Mouse (Mus musculus): ENCODE measurements around the gene Kcnh5.

Kcnh5 gene

GRCm38 (mm10) chr12:75176691-75177645 is at the start of gene Kcnh5:
Gene Kcnh5, minus strand, starts transcription at chr12:75177332.
- DNase-seq (ENCODE audit: low spot score), result no peak

DNA sequence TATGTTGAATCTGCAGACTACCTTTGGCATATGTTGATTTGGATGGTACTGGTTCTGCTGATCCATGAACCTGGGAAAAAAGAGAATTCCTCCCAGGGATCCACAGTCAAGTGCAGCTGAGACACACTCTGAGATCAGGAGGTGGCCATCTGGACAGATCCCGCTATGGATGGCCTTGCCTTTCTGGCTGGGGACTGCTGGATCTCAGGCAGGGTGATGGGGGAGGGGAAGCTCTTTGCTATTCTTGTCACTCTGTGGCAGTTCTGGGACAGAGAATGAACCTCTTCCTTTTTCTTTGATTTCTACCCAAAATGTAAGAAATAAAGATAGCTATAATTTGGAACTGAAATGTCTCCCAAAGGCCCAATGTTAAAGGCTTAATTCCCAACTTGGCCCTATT is 46.8 kb upstream of the Kcnh5 start:
- no peak for DNase-seq (ENCODE audit: low spot score)

DNA sequence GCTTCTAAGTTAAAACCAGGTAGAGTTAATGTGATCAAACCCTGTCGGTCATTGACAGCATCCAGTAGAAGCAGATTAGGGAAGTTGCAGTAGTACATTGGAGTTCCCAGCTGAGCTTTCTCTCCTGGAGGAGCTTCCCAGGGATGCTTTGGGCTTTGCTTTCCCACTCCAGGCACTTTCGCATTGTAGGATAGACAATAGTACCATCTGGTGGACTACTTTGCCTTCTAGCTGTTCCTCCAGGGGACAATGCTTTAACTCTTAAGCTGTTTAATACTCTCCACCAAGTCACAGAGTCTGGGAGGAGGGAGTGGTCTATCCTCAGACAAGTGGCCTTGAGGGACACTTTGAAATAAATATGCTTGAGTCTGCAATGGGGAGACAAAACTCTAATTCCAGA is 12.3 kb upstream of the Kcnh5 start:
- no peak for DNase-seq (ENCODE audit: low spot score)

GRCm38 (mm10) chr12:75182646-75183045 is 5.5 kb upstream of the Kcnh5 start:
- no peak for DNase-seq (ENCODE audit: low spot score)

- no peak for DNase-seq (ENCODE audit: low spot score)
Measured at GRCm38 (mm10) chr12:75179491-75179890, 2.4 kb upstream of the Kcnh5 start.

DNA sequence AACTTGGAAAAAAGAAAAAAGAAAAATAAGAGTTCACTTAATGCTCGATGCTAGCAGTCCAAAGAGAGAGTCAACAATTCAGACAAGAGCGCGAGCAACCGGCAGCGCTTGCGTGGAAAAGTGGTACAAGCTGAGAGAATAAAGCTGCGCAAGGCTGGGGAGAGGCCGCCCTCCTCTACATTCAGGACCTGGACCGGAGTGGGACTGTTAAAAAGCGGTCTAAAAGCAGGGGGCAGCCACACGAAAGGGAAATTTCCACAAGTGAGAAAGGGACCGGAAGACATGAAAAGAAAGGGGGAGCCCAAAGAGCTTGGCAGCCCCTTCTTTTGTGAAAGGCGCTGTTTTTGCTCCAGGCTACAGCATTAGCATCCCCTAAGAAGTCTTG is 506 bp upstream of the Kcnh5 start:
- DNase-seq (ENCODE audit: low spot score), result no peak

GRCm38 (mm10) chr12:75175931-75176565 is 1.1 kb downstream of the Kcnh5 start:
- DNase-seq (ENCODE audit: low spot score), result no peak

GRCm38 (mm10) chr12:75170970-75171369 is 6.2 kb downstream of the Kcnh5 start:
- no peak for DNase-seq (ENCODE audit: low spot score)

- no peak for DNase-seq (ENCODE audit: low spot score)
Measured at GRCm38 (mm10) chr12:75153076-75153568, 24.0 kb downstream of the Kcnh5 start.

DNA sequence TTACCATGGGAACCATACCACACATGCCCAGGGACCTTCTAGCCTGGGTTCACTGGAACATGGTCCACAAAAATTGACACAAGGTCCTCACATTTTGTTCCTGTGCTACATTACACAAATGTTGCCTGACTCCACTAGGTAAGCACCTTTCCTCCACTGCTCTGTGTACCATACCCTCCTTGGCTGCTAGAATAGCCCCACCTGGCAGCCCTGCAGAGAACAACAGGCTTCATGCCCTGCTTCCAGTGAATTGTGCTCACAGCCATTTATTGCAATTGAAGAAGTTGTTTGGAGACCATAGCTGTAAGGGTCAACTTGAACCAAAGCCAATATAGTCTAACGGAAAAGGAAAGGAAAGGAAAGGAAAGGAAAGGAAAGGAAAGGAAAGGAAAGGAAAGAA is 37.3 kb downstream of the Kcnh5 start:
- DNase-seq (ENCODE audit: low spot score), result no peak

DNA sequence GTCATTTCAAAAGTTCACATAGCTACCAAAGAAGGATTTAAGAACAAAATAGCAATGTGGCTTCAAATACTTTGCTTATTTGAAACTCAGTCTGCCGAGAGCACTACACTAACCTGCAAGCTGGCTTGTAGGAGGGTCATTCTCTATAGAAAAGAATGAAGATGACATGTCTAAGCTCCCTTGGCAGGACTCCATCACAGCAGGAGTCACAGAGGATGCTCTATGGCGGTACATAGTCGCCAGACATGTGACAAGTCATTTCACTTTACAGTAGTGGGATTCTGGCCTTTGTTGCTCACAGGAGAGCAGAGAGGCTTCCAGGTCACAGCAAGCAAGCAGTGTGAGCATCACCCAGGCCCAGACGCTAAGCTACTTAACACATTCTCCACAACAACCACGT is 85.2 kb downstream of the Kcnh5 start:
- DNase-seq (ENCODE audit: low spot score), result no peak

DNA sequence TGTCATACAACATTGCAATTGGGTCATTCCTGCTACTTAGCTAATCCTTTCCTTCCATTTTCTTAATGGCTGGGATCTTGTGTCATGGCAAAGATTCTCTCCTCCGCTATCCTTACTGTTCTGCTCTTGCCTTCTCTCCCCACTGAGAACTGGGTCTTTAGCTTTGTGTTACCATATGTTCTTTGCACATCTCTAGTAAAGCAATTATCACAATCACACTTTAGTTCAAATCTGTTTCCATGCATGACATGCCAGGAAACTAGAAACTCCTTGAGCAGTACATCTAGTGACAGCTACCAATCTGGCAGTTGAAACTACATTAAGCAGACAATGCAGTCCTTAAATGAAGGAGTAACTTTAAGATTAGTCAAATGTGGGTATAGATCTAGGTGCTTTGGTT is 86.2 kb downstream of the Kcnh5 start:
- no peak for DNase-seq (ENCODE audit: low spot score)

DNA sequence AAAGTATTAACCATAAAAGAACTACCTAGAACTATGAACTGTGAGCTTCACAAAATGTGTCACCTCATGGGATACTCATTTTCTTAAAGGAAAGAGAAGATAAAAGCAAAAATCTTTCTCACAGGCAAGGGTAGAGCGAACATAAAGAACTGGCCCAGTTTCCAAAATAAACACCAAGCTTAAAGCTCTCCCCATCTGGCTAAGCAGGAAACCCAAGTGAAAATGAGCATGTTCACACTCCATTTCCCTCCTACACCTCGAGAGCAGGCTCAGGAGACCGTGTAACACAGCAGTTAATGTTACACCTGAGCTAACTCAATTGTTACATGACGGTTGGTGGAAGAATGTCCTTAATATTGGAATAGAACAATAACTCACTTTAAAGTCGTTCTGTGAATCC is 100.0 kb downstream of the Kcnh5 start:
- DNase-seq (ENCODE audit: low spot score), result no peak

- DNase-seq (ENCODE audit: low spot score), result no peak
Measured at GRCm38 (mm10) chr12:75071043-75071442, 106.1 kb downstream of the Kcnh5 start.

DNA sequence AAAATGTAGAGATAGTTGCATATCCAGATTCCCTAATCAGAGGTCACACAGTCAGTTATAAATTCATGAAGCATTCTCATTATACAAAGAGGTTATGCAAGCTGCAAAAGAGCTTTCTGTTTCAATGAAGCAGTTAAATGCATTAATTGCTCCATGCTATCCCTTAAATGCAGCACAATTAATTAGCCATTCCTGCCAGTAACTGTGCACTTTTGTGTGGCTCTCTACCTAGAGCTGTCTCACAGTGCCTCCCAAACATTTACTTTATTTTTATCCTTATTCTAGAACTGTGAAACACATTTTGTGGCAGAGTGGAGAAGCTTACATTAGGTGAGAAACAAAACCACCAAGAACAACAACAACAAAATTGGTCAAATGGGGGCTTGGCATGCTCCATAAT is 114.6 kb downstream of the Kcnh5 start:
- DNase-seq (ENCODE audit: low spot score), result no peak

GRCm38 (mm10) chr12:75061731-75062130 is 115.4 kb downstream of the Kcnh5 start:
- no peak for DNase-seq (ENCODE audit: low spot score)

GRCm38 (mm10) chr12:75053731-75054130 is 123.4 kb downstream of the Kcnh5 start:
- DNase-seq (ENCODE audit: low spot score), result no peak

DNA sequence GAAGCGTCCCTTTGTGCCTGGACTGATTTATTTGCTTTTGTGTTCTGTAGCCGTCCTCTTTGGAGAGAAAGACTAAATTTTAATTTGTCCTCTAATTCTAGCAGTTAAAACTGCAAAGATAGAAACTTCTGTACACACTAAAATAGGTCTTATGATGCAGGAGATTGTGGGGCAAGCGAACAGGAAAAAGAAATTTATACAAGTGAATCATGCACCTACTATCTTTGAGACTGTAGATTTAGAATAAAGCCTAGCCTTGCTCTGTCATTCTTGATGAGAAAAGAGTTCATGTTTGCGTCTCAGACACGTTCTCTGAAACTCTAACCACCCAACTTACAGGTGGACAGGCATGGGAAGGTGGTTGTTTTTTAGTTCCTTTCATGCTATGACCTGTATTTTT is 140.4 kb downstream of the Kcnh5 start:
- DNase-seq (ENCODE audit: low spot score), result no peak

DNA sequence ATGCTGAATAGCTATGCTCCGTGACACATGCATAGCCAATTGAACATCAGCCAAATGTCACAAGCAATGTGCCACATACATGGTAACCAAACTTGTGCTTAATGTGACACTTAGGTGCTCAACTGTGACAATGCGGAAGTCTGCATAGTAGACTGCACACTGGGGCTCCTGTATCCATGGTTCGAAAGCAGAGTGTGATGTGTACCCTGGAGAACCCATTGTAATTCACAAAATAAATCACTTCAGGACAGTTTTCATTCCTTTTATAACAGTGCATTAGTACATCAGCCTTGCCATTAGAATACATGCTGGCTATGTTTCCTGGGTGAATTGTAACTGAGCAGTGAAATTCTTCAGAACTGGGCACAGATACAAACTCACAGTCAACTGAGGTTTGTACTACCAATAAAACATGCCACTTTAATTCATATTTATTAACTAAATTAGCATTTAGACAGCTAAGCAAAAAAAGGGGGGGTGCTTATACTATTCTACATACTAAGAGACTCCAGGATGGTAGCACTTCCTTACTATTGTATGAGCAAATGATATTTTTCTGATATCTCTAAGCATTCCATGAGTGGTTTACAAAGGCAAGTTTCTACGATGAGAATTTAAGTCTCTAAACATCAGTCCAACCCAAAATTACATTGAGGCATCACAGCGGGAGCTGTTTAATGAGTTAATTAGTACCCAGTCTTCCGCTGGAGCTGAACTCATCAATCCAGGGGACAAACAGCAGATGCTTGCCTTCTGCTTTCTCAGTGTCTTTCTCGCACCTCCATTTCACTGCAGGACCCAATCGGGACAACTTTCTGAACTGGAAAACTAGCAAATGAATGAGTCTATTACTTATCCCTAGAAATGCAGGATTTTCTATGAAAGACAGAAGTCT is 144.9 kb downstream of the Kcnh5 start:
- no peak for DNase-seq (ENCODE audit: low spot score)

DNA sequence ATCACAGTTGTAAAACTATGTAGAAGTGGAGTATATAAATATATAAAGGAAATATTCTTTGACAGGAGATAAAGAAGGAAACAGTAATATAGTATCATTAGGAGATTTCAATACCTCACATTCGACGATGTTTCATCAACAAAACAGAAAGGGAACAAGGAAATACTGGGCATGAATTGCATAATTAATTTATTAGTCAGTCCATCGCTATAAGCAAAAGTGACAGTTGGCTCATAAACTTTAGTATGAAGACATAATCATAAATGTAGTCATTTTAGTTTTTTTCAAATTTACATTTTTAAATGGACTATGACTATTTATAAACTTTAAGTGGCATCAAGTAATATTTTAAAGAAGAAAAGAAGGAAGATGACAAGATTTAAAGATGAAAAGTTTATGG is 205.9 kb downstream of the Kcnh5 start:
- no peak for DNase-seq (ENCODE audit: low spot score)

GRCm38 (mm10) chr12:74969420-74969819 is 207.7 kb downstream of the Kcnh5 start:
- no peak for DNase-seq (ENCODE audit: low spot score)

GRCm38 (mm10) chr12:74966266-74966665 is 210.9 kb downstream of the Kcnh5 start:
- DNase-seq (ENCODE audit: low spot score), result no peak

Measured in ovary, adult 18-20 months (tissue).